Mouse (Mus musculus): Measurements from ENCODE around the gene F12.

DNA sequence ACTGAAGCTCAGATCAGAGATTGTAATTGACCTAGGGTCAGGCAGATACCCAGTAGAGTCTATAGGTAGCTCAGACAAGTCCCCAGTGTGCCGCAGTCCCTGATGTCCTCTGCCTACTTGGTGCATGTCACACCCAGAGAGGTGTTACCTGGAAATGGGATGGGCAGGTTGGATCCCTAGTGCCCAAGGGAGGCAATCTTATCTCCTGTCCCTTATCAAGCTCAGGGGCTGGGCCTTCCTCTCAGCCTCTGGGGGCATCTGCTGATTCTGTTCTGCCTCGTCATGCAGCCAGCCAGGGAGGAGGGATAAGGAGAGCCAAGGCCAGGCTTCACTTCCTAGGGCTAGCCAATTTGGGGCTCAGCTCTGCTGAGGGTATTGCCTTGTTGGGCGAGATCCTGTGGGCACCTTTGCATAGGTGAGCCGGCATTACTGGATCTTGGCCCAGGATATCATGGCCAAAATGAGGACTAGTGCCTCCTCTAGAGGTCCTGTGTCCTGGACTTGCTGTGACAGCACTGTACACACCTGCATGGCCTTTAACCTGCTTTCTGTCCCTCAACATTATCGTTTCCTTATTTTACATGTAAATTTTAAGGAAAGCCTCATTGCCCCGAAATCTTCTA lies 20.0 kb upstream of the F12 start:
- TF ChIP-seq POLR2A (IDR thresholded peaks at IDR 0.05; ENCODE audit: low read depth, low read length), result no peak
- TF ChIP-seq CHD1 (IDR thresholded peaks at IDR 0.05; ENCODE audit: low read depth, low read length), result no peak

Data from CH12.LX (cell line).